Mouse (Mus musculus): ENCODE measurements around the gene Zbtb7b.

Zbtb7b gene

GRCm38 (mm10) chr3:89418170-89418860, 23.7 kb upstream of the Zbtb7b start, which contains the start of the genes Cks1b and Shc1:
Gene Cks1b (minus strand): TSS chr3:89418383.
Gene Shc1 (plus strand): TSS chr3:89418443.
- DNase-seq, result peak; percentile 84

- no peak for DNase-seq
These were observed 23.2 kb upstream of the Zbtb7b start for GRCm38 (mm10) chr3:89417840-89418169.

- DNase-seq, result no peak
These were observed 22.6 kb upstream of the Zbtb7b start for GRCm38 (mm10) chr3:89417131-89417530.

GRCm38 (mm10) chr3:89416158-89416557, 21.6 kb upstream of the Zbtb7b start:
- no peak for DNase-seq

GRCm38 (mm10) chr3:89411490-89412393, 17.2 kb upstream of the Zbtb7b start, which contains the start of gene Flad1:
Gene Flad1 (minus strand): TSS chr3:89411870.
- DNase-seq, result peak; percentile 100

- no peak for DNase-seq
These were observed 16.3 kb upstream of the Zbtb7b start for GRCm38 (mm10) chr3:89410864-89411263.

- no peak for DNase-seq
These were observed 15.1 kb upstream of the Zbtb7b start for GRCm38 (mm10) chr3:89409701-89410100.

- no peak for DNase-seq
These were observed 13.9 kb upstream of the Zbtb7b start for GRCm38 (mm10) chr3:89408448-89408847.

- no peak for DNase-seq
These were observed 12.3 kb upstream of the Zbtb7b start for GRCm38 (mm10) chr3:89406887-89407286.

GRCm38 (mm10) chr3:89402693-89403092, 8.1 kb upstream of the Zbtb7b start, which contains the start of gene Lenep:
Gene Lenep (minus strand): TSS chr3:89402793.
- DNase-seq, result no peak

GRCm38 (mm10) chr3:89401329-89401728, 6.8 kb upstream of the Zbtb7b start:
- DNase-seq, result no peak

- DNase-seq, result no peak
These were observed 2.1 kb upstream of the Zbtb7b start for GRCm38 (mm10) chr3:89396654-89397005.

GRCm38 (mm10) chr3:89395806-89396653, 1.5 kb upstream of the Zbtb7b start:
- DNase-seq, result peak; percentile 76

GRCm38 (mm10) chr3:89395419-89395805, 836 bp upstream of the Zbtb7b start:
- peak; percentile 51 for DNase-seq

GRCm38 (mm10) chr3:89394894-89395256, 299 bp upstream of the Zbtb7b start:
- DNase-seq, result peak; percentile 86

- DNase-seq, result peak; percentile 99
These were observed 971 bp downstream of the Zbtb7b start for GRCm38 (mm10) chr3:89393605-89394004.

- DNase-seq, result peak; percentile 56
These were observed 1.7 kb downstream of the Zbtb7b start for GRCm38 (mm10) chr3:89392871-89393311.

- peak; percentile 55 for DNase-seq
These were observed 2.7 kb downstream of the Zbtb7b start for GRCm38 (mm10) chr3:89391663-89392511.

GRCm38 (mm10) chr3:89390699-89391662, 3.6 kb downstream of the Zbtb7b start:
- peak; percentile 53 for DNase-seq

- peak; percentile 45 for DNase-seq
These were observed 4.5 kb downstream of the Zbtb7b start for GRCm38 (mm10) chr3:89390111-89390515.
